8 mouse cellular contexts compared by ENCODE assay signal in the genomic region with DNA sequence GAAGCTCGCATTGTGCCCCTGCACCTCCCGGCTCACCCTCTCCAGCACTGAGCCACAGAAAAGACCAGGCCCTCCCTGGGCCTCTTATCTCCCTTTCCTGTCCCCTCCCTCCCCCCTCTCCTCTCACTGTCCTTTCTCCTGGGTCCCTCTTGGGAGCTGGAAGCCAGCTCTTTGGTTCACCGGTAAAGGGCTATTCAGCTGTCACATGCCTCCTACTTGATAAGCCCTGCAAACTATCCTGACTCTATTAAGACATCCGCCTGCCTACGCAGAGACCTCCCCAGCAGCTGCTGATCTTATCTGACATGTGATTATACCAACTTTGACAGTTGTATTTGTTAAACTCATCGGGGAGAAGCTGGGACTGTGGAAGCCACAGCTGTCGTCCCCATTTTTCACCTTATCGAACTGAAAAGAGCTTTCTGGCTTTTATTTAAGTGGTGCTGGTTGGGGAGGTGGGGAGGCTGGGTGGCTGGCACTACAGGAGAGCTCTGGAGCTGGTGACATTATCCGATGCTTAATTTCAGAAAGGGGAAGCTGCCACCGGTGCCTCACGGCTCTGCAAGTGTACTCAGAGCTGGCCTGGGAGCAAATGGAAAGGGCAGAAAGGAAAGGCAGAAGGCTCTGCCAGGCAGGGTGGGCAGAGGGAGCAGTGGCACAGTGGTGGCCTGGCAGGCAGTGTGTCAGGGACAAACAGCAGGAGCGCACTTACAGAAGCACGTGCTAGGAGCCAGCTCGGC. TPM values are rescaled to one million over a fixed set of nuclear protein-coding genes. Genes with fewer than 3 reads are reported as not detected.
A peak's percentile ranks its signal among the peaks of the same experiment; 100 is the strongest.
DNase-seq lines count a peak whose midpoint lies in the region; ATAC-seq and TF ChIP-seq lines count a peak whose summit lies in the region.

No protein-coding gene starts in this region.

- no peak overlapping the region for H3K4me3 ChIP-seq in lung, embryonic 14.5 days (ENCODE audit: low read depth, low read length)
- H3K4me3 ChIP-seq in lung, adult 2 months (replicated peaks; ENCODE audit: extremely low read depth, low read depth, low read length), result no peak overlapping the region
- no peak overlapping the region for H3K4me3 ChIP-seq in heart, embryonic 11.5 days (ENCODE audit: low read depth, low read length)
- no peak overlapping the region for H3K4me3 ChIP-seq in liver, embryonic 11.5 days (ENCODE audit: low read depth, low read length)

- H3K27ac ChIP-seq in lung, embryonic 14.5 days (ENCODE audit: low read depth), result peak overlapping the region; percentile 36; the same call in 1 of the 2 replicates
- peak overlapping the region; percentile 84 for H3K27ac ChIP-seq in heart, embryonic 11.5 days (ENCODE audit: low read depth, low read length)
- peak overlapping the region; percentile 85 for H3K27ac ChIP-seq in liver, embryonic 11.5 days (ENCODE audit: low read depth, low read length)

- no peaks in the 10 kb centered on the region for H3K9me3 ChIP-seq in lung, embryonic 14.5 days (ENCODE audit: low read depth, low read length)
- H3K9me3 ChIP-seq in heart, embryonic 11.5 days (replicated peaks; ENCODE audit: control insufficient read depth, low read length), result no peaks in the 10 kb centered on the region
- H3K9me3 ChIP-seq in liver, embryonic 11.5 days (ENCODE audit: control insufficient read depth, low read length), result no peaks in the 10 kb centered on the region

- ATAC-seq in lung, embryonic 14.5 days (ENCODE audit: insufficient read depth), result peak; percentile 36; the same call in 1 of the 2 replicates
- ATAC-seq in heart, embryonic 11.5 days (replicated peaks; ENCODE audit: insufficient number of reproducible peaks, low FRiP score, low TSS enrichment), result peak; percentile 56
- ATAC-seq in liver, embryonic 11.5 days (replicated peaks; ENCODE audit: low FRiP score), result peak; percentile 86

- no peak for TF ChIP-seq CTCF in lung, embryonic 14.5 days (IDR thresholded peaks at IDR 0.05; ENCODE audit: low read depth)
- no peak for TF ChIP-seq CTCF in lung, adult 2 months (IDR thresholded peaks at IDR 0.05; ENCODE audit: insufficient read depth, low read length)

- no peak overlapping the region for H3K4me2 ChIP-seq in lung, embryonic 14.5 days
- H3K4me2 ChIP-seq in heart, embryonic 11.5 days, result peak overlapping the region; percentile 33
- H3K4me2 ChIP-seq in liver, embryonic 11.5 days, result peak overlapping the region; percentile 56

- 24% methylated on average over 14 of the region's 14 CpGs for WGBS in lung, embryonic 14.5 days
- WGBS in lung, adult 2 months, result 37% methylated on average over 14 of the region's 14 CpGs
- WGBS in heart, embryonic 11.5 days (ENCODE audit: insufficient replicate concordance), result 24% methylated on average over 14 of the region's 14 CpGs
- 21% methylated on average over 14 of the region's 14 CpGs for WGBS in liver, embryonic 11.5 days

- DNase-seq in lung, embryonic 14.5 days, result peak; percentile 66
- no peak for DNase-seq in lung, adult 2 months
- no peak for DNase-seq in liver, embryonic 11.5 days (ENCODE audit: low spot score)
- DNase-seq in thymus, postnatal 0 days (ENCODE audit: low spot score), result peak; percentile 79
- DNase-seq in layer of hippocampus, postnatal 36 days, result no peak
- no peak for DNase-seq in ovary, postnatal 36 days (ENCODE audit: low spot score)
- no peak for DNase-seq in gastrocnemius, postnatal 25 days

- H3K27me3 ChIP-seq in lung, embryonic 14.5 days (ENCODE audit: insufficient read depth, low read length), result no peaks in the 10 kb centered on the region
- no peaks in the 10 kb centered on the region for H3K27me3 ChIP-seq in heart, embryonic 11.5 days (ENCODE audit: control insufficient read depth, insufficient read depth, low read length)
- H3K27me3 ChIP-seq in liver, embryonic 11.5 days (replicated peaks; ENCODE audit: control insufficient read depth, insufficient read depth, low read length), result no peaks in the 10 kb centered on the region

- peak overlapping the region; percentile 14; the same call in 1 of the 2 replicates for H3K9ac ChIP-seq in lung, embryonic 14.5 days
- peak overlapping the region; percentile 2; the same call in 1 of the 2 replicates for H3K9ac ChIP-seq in heart, embryonic 11.5 days (ENCODE audit: low read depth, low read length)
- H3K9ac ChIP-seq in liver, embryonic 11.5 days (ENCODE audit: low read depth, low read length), result peak overlapping the region; percentile 42; the same call in 1 of the 2 replicates

- H3K4me1 ChIP-seq in lung, embryonic 14.5 days (ENCODE audit: insufficient read depth), result peaks cover 11% of the 10 kb centered on the region; the same call in 1 of the 2 replicates
- peaks cover 11% of the 10 kb centered on the region for H3K4me1 ChIP-seq in lung, adult 2 months (ENCODE audit: control insufficient read depth, insufficient read depth, low read length)
- H3K4me1 ChIP-seq in heart, embryonic 11.5 days (ENCODE audit: control insufficient read depth, insufficient read depth, low read length), result peaks cover 40% of the 10 kb centered on the region
- H3K4me1 ChIP-seq in liver, embryonic 11.5 days (replicated peaks; ENCODE audit: control insufficient read depth, insufficient read depth, low read length), result peaks cover 25% of the 10 kb centered on the region

- peaks cover 71% of the 10 kb centered on the region for H3K36me3 ChIP-seq in lung, embryonic 14.5 days (ENCODE audit: insufficient read depth)
- H3K36me3 ChIP-seq in heart, embryonic 11.5 days (ENCODE audit: control insufficient read depth, insufficient read depth, low read length), result peaks cover 25% of the 10 kb centered on the region
- H3K36me3 ChIP-seq in liver, embryonic 11.5 days (ENCODE audit: control insufficient read depth, insufficient read depth, low read length), result peaks cover 42% of the 10 kb centered on the region

- TF ChIP-seq POLR2A in lung, adult 2 months (IDR thresholded peaks at IDR 0.05; ENCODE audit: borderline replicate concordance, extremely low read depth, low read depth, low read length), result no peak

RNA-seq across cellular contexts. Expression of gene Nmt1, which starts 29.2 kb away (rescaled TPM):
- polyA plus RNA-seq in lung, embryonic 14.5 days (2014; fragmentation: Nextera tagmentation; extraction: Ambion mirVana), result 64.4 and 72.4 TPM in 2 replicates
- polyA plus RNA-seq in lung, adult 2 months (2012; rRNA removed), result 24.0 and 32.2 TPM in 2 replicates
- 49.4 and 53.4 TPM in 2 replicates for polyA plus RNA-seq in heart, embryonic 11.5 days (2014; fragmentation: Nextera tagmentation; extraction: Ambion mirVana)
- polyA plus RNA-seq in liver, embryonic 11.5 days (2014; fragmentation: Nextera tagmentation; extraction: Ambion mirVana), result 67.8 and 74.6 TPM in 2 replicates
- 81.6 and 85.6 TPM in 2 replicates for polyA plus RNA-seq in thymus, postnatal 0 days (2015; fragmentation: Nextera tagmentation; extraction: Ambion mirVana)
- total RNA-seq in layer of hippocampus, postnatal 36 days (2021), result 100 to 1,000 TPM; 165 to 167 TPM
- total RNA-seq in gastrocnemius, postnatal 25 days (2021), result 10 to 100 TPM; 35.6 to 36.7 TPM

RNA-seq across cellular contexts. Expression of gene Dcakd, which starts 29.4 kb away (rescaled TPM):
- 218 and 225 TPM in 2 replicates for polyA plus RNA-seq in lung, embryonic 14.5 days (2014; fragmentation: Nextera tagmentation; extraction: Ambion mirVana)
- polyA plus RNA-seq in lung, adult 2 months (2012; rRNA removed), result 54.4 and 58.2 TPM in 2 replicates
- 135 and 141 TPM in 2 replicates for polyA plus RNA-seq in heart, embryonic 11.5 days (2014; fragmentation: Nextera tagmentation; extraction: Ambion mirVana)
- polyA plus RNA-seq in liver, embryonic 11.5 days (2014; fragmentation: Nextera tagmentation; extraction: Ambion mirVana), result 109 and 114 TPM in 2 replicates
- 31.3 and 39.8 TPM in 2 replicates for polyA plus RNA-seq in thymus, postnatal 0 days (2015; fragmentation: Nextera tagmentation; extraction: Ambion mirVana)
- total RNA-seq in layer of hippocampus, postnatal 36 days (2021), result 10 to 100 TPM; 88.9 to 96.1 TPM
- total RNA-seq in gastrocnemius, postnatal 25 days (2021), result 10 to 100 TPM; 22.0 to 28.2 TPM

RNA-seq across cellular contexts. Expression of gene C1ql1, which starts 52.3 kb away (rescaled TPM):
- 2.7 and 3.1 TPM in 2 replicates for polyA plus RNA-seq in lung, embryonic 14.5 days (2014; fragmentation: Nextera tagmentation; extraction: Ambion mirVana)
- polyA plus RNA-seq in lung, adult 2 months (2012; rRNA removed), result 0.22 TPM in 2 replicates
- 0.76 and 1.0 TPM in 2 replicates for polyA plus RNA-seq in heart, embryonic 11.5 days (2014; fragmentation: Nextera tagmentation; extraction: Ambion mirVana)
- polyA plus RNA-seq in liver, embryonic 11.5 days (2014; fragmentation: Nextera tagmentation; extraction: Ambion mirVana), result 0.78 and 1.1 TPM in 2 replicates
- polyA plus RNA-seq in thymus, postnatal 0 days (2015; fragmentation: Nextera tagmentation; extraction: Ambion mirVana), result 0.12 TPM in 1 of 2 replicates, not detected in the other
- total RNA-seq in layer of hippocampus, postnatal 36 days (2021), result 10 to 100 TPM; 16.2 to 18.2 TPM
- under 1 TPM in 1 of 2 experiments, not detected in 1; 0.18 TPM for total RNA-seq in gastrocnemius, postnatal 25 days (2021)

Comparison
In these comparisons a context has a peak if more than half of its experiments do, and no peak if none do; other contexts are left out.
1. DNase-seq: peak in lung, embryonic 14.5 days (single experiment) and thymus, postnatal 0 days (single experiment); none in lung, adult 2 months (single experiment), liver, embryonic 11.5 days (single experiment), layer of hippocampus, postnatal 36 days (0 of 2), ovary, postnatal 36 days (single experiment) and gastrocnemius, postnatal 25 days (single experiment).
2. ATAC-seq: peak in every context shown above with its lines; median percentile 86 in liver, embryonic 11.5 days; 56 in heart, embryonic 11.5 days; 36 in lung, embryonic 14.5 days.
3. Peak in every context shown above with its lines, with median percentiles within 50 percentile points of each other: H3K27ac ChIP-seq and H3K9ac ChIP-seq.